Mouse (Mus musculus): ENCODE results near the gene Nat10. TPM values are rescaled to one million over a fixed set of nuclear protein-coding genes. Genes with fewer than 3 reads are reported as not detected.
A peak's percentile ranks its signal among the peaks of the same experiment; 100 is the strongest.

Nat10 gene
- polyA plus RNA-seq, 1 experiment from 2014 or later = 18.5 TPM

DNA sequence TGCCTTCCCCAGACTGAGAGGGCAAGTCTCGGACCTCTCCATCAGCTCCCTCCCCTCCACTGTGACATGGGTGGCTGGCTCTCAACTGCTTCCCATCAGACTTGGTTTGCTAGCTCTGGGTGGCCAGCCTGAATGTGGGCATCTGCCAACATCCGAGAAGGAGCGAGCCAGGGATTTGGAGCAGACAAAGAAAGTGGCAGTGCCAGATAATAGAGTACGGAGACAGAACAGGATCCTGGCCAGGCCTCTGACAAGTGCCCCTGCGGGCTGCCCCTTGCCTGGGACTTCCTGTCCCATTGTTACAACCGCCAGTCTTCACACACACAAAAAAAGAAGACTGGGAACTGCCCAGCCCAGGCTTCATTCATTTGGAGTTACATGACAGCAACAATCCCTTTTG lies 70.6 kb downstream of the Nat10 start:
- no peak overlapping the region for H3K9ac ChIP-seq (replicated peaks)
- peak; percentile 67 for ATAC-seq (ENCODE audit: low FRiP score)
- WGBS = 24% methylated on average over 6 of the region's 6 CpGs
- no peak overlapping the region for H3K4me2 ChIP-seq
- H3K27me3 ChIP-seq (replicated peaks) = no peaks in the 10 kb centered on the region
- peak overlapping the region; percentile 51; the same call in 1 of the 2 replicates for H3K27ac ChIP-seq (replicated peaks)
- peaks cover 13% of the 10 kb centered on the region for H3K4me1 ChIP-seq
- H3K9me3 ChIP-seq (replicated peaks) = no peaks in the 10 kb centered on the region
- H3K4me3 ChIP-seq (replicated peaks) = no peak overlapping the region
- H3K36me3 ChIP-seq = no peaks in the 10 kb centered on the region

DNA sequence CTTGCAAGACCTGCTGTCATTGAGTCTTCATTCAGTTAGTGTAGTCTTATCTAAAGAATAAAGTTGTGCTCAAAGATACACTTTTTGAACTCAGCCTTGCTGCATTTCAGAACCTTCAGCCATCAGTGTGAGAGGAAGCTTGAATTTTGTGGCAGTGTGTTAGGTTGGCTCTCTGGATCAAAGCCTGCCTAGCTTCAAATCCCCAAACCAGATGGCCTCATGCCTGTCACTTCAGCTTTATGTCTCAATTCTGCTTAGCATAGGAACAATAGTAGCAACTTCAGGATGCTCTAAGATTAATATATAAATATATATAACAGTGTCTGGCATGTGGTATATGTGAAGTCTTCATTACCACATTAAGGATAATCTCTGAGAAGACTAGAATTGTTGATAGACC lies 73.2 kb downstream of the Nat10 start:
- Histone ChIP-seq H3K9ac (replicated peaks) (no peak overlapping the region), H3K27me3 (replicated peaks) (no peaks in the 10 kb centered on the region), H3K4me2 (no peak overlapping the region), H3K27ac (replicated peaks) (no peak overlapping the region), H3K9me3 (replicated peaks) (no peaks in the 10 kb centered on the region), H3K4me3 (replicated peaks) (no peak overlapping the region), H3K4me1 (peaks cover 21% of the 10 kb centered on the region), H3K36me3 (no peaks in the 10 kb centered on the region)
- ATAC-seq (ENCODE audit: low FRiP score) = no peak

GRCm38 (mm10) chr2:103687143-103687542 lies 73.9 kb downstream of the Nat10 start:
- no peak overlapping the region for H3K9ac ChIP-seq (replicated peaks)
- no peak overlapping the region for H3K27ac ChIP-seq (replicated peaks)
- H3K4me2 ChIP-seq = no peak overlapping the region
- peaks cover 27% of the 10 kb centered on the region for H3K4me1 ChIP-seq
- H3K9me3 ChIP-seq (replicated peaks) = no peaks in the 10 kb centered on the region
- no peak overlapping the region for H3K4me3 ChIP-seq (replicated peaks)
- no peaks in the 10 kb centered on the region for H3K27me3 ChIP-seq (replicated peaks)
- no peaks in the 10 kb centered on the region for H3K36me3 ChIP-seq
- ATAC-seq (ENCODE audit: low FRiP score) = no peak

DNA sequence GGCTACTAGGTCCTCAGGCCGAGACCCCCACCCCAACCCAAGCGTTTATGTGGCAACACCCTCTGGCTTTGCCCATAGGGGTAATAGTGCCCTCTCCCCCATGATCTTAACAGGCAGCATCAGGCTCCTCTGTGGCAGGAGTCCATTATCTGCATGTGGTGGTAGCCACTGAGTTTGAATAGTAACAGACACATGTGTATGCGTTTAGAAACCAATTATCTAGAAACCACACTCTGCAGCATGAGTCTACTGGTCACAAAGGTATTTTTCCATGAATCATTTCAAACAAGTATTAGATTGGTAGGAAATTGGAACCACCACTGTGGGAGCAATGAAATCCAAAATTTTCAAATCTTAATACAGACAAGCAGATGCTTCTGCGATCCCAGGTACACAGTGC lies 75.5 kb downstream of the Nat10 start:
- H3K4me2 ChIP-seq = no peak overlapping the region
- no peak overlapping the region for H3K4me3 ChIP-seq (replicated peaks)
- H3K27ac ChIP-seq (replicated peaks) = no peak overlapping the region
- WGBS = 78% methylated on average over 4 of the region's 4 CpGs
- H3K36me3 ChIP-seq = no peaks in the 10 kb centered on the region
- H3K9me3 ChIP-seq (replicated peaks) = no peaks in the 10 kb centered on the region
- H3K9ac ChIP-seq (replicated peaks) = no peak overlapping the region
- no peaks in the 10 kb centered on the region for H3K27me3 ChIP-seq (replicated peaks)
- ATAC-seq (ENCODE audit: low FRiP score) = no peak
- H3K4me1 ChIP-seq = peaks cover 26% of the 10 kb centered on the region

DNA sequence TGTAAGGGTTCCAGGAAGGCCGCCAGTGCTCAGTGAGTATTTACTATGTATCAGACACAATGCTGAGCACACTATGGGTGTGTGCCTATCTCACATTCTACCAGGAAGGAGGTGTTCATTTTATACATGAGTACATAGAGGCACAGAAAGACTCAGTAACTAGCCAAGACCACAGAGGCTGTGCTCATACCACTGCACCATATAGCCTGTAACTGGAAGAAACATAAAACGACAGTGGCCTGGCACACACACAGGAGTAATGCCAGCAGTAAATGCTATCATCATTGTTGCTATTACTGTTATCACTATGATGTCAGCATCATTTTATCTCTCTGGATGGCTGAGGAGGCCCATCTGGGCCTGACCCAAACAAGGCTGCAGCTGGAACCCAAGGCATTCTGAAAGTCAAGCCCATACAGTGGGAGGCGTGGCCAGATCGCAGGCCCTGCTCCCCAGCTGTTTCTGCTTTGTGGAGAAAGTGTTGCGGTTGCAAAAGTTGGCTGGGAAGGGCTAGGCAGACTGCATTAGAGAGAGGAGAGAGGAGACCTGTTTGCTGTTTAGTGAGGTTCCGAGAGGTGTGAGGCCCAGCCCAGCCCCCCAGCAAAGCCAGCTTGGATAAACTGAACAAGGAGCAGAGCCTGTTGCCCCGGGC lies 76.0 kb downstream of the Nat10 start:
- ATAC-seq (ENCODE audit: low FRiP score) = no peak
- Histone ChIP-seq H3K27ac (replicated peaks) (no peak overlapping the region), H3K4me1 (peaks cover 22% of the 10 kb centered on the region), H3K9ac (replicated peaks) (no peak overlapping the region), H3K4me3 (replicated peaks) (no peak overlapping the region), H3K9me3 (replicated peaks) (no peaks in the 10 kb centered on the region), H3K4me2 (no peak overlapping the region), H3K27me3 (replicated peaks) (no peaks in the 10 kb centered on the region), H3K36me3 (no peaks in the 10 kb centered on the region)
- WGBS = 68% methylated on average over 7 of the region's 7 CpGs

DNA sequence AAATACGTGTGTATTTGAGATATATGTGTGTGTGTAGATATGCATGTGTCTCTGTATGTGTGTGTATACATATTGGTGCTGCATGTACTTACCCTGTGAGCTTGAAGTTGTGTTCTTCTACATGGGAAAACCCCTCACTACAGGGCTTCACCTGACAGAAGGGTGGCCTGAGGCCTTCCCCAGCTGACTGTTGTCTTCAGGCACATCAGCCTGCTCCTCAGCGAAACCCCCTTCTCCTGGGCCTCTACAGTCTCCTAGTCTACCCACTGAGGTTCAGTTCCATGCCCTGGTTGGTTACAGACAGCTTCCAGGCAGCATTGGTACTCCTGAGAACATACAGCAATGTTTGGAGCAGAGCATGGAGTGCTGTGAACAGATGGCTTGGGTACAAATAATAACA lies 76.6 kb downstream of the Nat10 start:
- peaks cover 22% of the 10 kb centered on the region for H3K4me1 ChIP-seq
- H3K4me3 ChIP-seq (replicated peaks) = no peak overlapping the region
- H3K27me3 ChIP-seq (replicated peaks) = no peaks in the 10 kb centered on the region
- H3K9ac ChIP-seq (replicated peaks) = no peak overlapping the region
- H3K9me3 ChIP-seq (replicated peaks) = no peaks in the 10 kb centered on the region
- no peak overlapping the region for H3K27ac ChIP-seq (replicated peaks)
- WGBS = 96% methylated on average over 2 of the region's 2 CpGs
- no peak for ATAC-seq (ENCODE audit: low FRiP score)
- no peak overlapping the region for H3K4me2 ChIP-seq
- no peaks in the 10 kb centered on the region for H3K36me3 ChIP-seq

DNA sequence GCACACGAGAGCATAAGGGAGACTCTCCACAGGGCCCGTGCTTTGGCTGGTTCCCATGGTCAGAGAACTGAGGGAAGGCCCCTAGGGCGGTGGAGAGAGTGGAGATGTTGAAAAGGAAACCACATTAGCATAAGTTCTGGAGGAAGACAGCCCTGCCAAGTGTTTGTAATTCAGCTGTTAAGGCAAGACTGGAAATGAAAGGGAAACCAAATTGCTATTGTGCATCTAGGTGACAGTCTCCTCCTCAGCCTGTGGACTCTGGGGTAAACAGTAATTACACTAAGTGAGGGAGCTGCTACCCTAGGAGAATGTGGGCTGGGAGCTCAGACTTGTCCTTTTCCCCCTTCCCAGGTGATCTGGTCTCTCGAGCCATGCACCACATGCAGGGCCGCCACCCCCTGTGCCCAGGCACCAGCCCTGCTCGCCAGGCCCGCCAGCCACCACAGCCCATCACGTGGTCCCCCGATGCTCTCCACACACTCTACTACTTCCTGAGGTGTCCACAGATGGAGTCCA lies 78.1 kb downstream of the Nat10 start:
- Histone ChIP-seq H3K27ac (replicated peaks) (peak overlapping the region; percentile 28; the same call in 1 of the 2 replicates), H3K27me3 (replicated peaks) (no peaks in the 10 kb centered on the region), H3K4me1 (peaks cover 22% of the 10 kb centered on the region), H3K9me3 (replicated peaks) (no peaks in the 10 kb centered on the region), H3K9ac (replicated peaks) (no peak overlapping the region), H3K36me3 (no peaks in the 10 kb centered on the region), H3K4me3 (replicated peaks) (no peak overlapping the region), H3K4me2 (no peak overlapping the region)
- ATAC-seq (ENCODE audit: low FRiP score) = peak; percentile 49; the same call in 1 of the 2 replicates
- 72% methylated on average over 9 of the region's 9 CpGs for WGBS

DNA sequence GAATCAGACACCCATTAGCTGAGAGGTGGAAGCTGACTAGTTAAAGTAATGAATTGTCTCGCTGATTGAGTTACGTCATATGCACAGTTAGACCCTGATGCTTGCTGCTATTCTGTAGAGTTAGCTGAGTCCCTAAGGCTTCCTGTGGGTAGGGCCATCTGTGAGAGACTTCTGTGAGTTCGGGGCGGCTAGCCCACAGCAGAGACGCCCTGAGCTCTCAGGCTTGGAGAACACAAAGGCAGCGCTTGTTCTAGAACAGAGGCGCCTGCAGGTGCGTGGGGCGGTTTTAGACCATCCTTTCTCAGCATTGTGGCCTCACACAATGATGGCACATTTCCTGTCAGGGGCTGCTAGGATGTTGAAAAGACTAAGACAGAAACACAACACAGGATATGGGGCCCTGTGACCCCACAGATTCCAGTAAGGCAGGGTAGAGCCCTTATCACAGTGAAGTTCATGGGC lies 78.8 kb downstream of the Nat10 start:
- H3K9me3 ChIP-seq (replicated peaks) = no peaks in the 10 kb centered on the region
- no peaks in the 10 kb centered on the region for H3K27me3 ChIP-seq (replicated peaks)
- H3K27ac ChIP-seq (replicated peaks) = 0 out of 2 replicates have a peak overlapping the region, but pooled peaks have one; percentile 28
- no peak overlapping the region for H3K4me2 ChIP-seq
- H3K9ac ChIP-seq (replicated peaks) = no peak overlapping the region
- ATAC-seq (ENCODE audit: low FRiP score) = no peak
- 77% methylated on average over 9 of the region's 9 CpGs for WGBS
- no peak overlapping the region for H3K4me3 ChIP-seq (replicated peaks)
- H3K36me3 ChIP-seq = no peaks in the 10 kb centered on the region
- H3K4me1 ChIP-seq = peaks cover 25% of the 10 kb centered on the region

GRCm38 (mm10) chr2:103681149-103681548 lies 79.9 kb downstream of the Nat10 start:
- Histone ChIP-seq H3K9me3 (replicated peaks) (no peaks in the 10 kb centered on the region), H3K4me1 (peaks cover 30% of the 10 kb centered on the region), H3K9ac (replicated peaks) (no peak overlapping the region), H3K27ac (replicated peaks) (no peak overlapping the region), H3K27me3 (replicated peaks) (no peaks in the 10 kb centered on the region), H3K4me2 (no peak overlapping the region), H3K4me3 (replicated peaks) (no peak overlapping the region), H3K36me3 (no peaks in the 10 kb centered on the region)
- no peak for ATAC-seq (ENCODE audit: low FRiP score)
- WGBS = 80% methylated on average over 5 of the region's 5 CpGs

DNA sequence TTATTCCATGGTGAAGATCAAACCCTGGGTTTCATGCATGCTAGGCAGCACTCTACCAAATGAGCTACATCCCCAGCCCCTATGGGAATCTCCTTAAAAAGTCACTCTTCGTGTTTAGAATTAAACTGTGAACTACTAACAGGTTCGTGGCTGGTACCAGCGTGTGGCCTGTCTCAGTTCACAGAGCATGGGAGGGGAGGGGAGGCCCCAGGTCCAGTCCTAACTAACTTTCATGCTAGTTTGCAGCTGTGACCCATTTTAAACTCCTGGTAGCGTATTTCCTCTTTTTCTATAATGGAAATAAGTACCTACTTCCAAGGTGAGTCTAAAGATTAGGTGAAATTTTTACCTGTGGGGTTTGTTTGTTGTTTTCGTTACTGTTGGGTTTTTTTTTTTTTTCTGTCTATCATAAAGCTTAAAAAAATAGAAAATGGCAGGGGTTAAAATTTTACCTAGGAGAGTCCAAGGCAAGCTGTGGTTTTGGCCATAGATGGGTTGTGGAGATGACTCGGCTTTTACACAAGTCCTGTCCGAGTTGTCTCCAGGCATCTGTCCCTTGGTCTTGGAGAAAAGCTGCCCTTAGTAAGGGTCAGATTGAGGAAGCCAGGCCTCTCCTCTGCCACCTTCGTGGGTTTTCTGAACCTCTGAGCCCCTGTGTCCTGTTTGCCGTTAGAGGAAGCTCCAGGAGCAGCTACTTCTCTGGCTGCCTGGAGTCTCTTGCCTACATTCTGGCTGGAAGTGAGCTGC lies 80.5 kb downstream of the Nat10 start:
- no peak overlapping the region for H3K4me2 ChIP-seq
- H3K9ac ChIP-seq (replicated peaks) = no peak overlapping the region
- WGBS = 82% methylated on average over 9 of the region's 9 CpGs
- ATAC-seq (ENCODE audit: low FRiP score) = no peak
- H3K27ac ChIP-seq (replicated peaks) = no peak overlapping the region
- no peaks in the 10 kb centered on the region for H3K27me3 ChIP-seq (replicated peaks)
- H3K4me3 ChIP-seq (replicated peaks) = no peak overlapping the region
- H3K36me3 ChIP-seq = no peaks in the 10 kb centered on the region
- peaks cover 29% of the 10 kb centered on the region for H3K4me1 ChIP-seq
- H3K9me3 ChIP-seq (replicated peaks) = no peaks in the 10 kb centered on the region

GRCm38 (mm10) chr2:103678433-103678832 lies 82.6 kb downstream of the Nat10 start:
- H3K9ac ChIP-seq (replicated peaks) = no peak overlapping the region

More at GRCm38 (mm10) chr2:103678433-103678832, 82.6 kb downstream of the Nat10 start:
- no peak for ATAC-seq (ENCODE audit: low FRiP score)
- Histone ChIP-seq H3K4me3 (replicated peaks) (no peak overlapping the region), H3K4me2 (no peak overlapping the region), H3K9me3 (replicated peaks) (no peaks in the 10 kb centered on the region), H3K36me3 (no peaks in the 10 kb centered on the region), H3K27ac (replicated peaks) (no peak overlapping the region), H3K4me1 (peaks cover 24% of the 10 kb centered on the region), H3K27me3 (replicated peaks) (no peaks in the 10 kb centered on the region)
- WGBS = 93% methylated on average over 6 of the region's 6 CpGs

Measured in neural tube, embryonic 15.5 days (tissue).